Mouse (Mus musculus) forebrain, embryonic 12.5 days (tissue): Measurements from ENCODE around the gene Zfp358. TPM values are rescaled to one million over a fixed set of nuclear protein-coding genes. Genes with fewer than 3 reads are reported as not detected.
A peak's percentile ranks its signal among the peaks of the same experiment; 100 is the strongest.

Experiments used
- ATAC-seq: fragments of 200-750 bp; cut with Nextera tagmentation; 2 replicates; pipeline ENCODE4 v1.8.0; 2017; ENCODE audit warnings: moderate TSS enrichment; ENCODE audit not compliant: low FRiP score
- H3K27ac ChIP-seq: fragments of 300-500 bp; sonication (generic); 2 replicates; pipeline ENCODE4 v1.5.1; 2016; ENCODE audit warnings: mild to moderate bottlenecking
- H3K27me3 ChIP-seq: fragments of 300-500 bp; sonication (generic); 2 replicates; pipeline ENCODE4 v1.6.1; 2016; ENCODE audit warnings: mild to moderate bottlenecking
- H3K36me3 ChIP-seq: fragments of 300-500 bp; sonication (generic); replicated peaks from 2 replicates; pipeline ENCODE4 v1.6.1; 2016; ENCODE audit warnings: mild to moderate bottlenecking
- H3K4me1 ChIP-seq: fragments of 300-500 bp; sonication (generic); 2 replicates; pipeline ENCODE4 v1.6.1; 2016
- H3K4me2 ChIP-seq: fragments of 300-500 bp; sonication (generic); 2 replicates; pipeline ENCODE4 v1.6.1; 2016; ENCODE audit warnings: mild to moderate bottlenecking, moderate library complexity
- H3K4me3 ChIP-seq: fragments of 300-500 bp; sonication (generic); replicated peaks from 2 replicates; pipeline ENCODE4 v1.5.1; 2016; ENCODE audit warnings: mild to moderate bottlenecking
- H3K9ac ChIP-seq: fragments of 300-500 bp; sonication (generic); 2 replicates; pipeline ENCODE4 v1.6.1; 2016; ENCODE audit warnings: mild to moderate bottlenecking
- H3K9me3 ChIP-seq: fragments of 300-500 bp; sonication (generic); 2 replicates; pipeline ENCODE4 v1.6.1; 2016
- WGBS: fragments of 180-500 bp; shearing (Covaris S2); methylation state at CpG from one replicate; pipeline ENCODE4 v1.1.7; 2016; 5-methylcytosine and 5-hydroxymethylcytosine counted together
- polyA plus RNA-seq: library from polyadenylated mRNA; unstranded; fragments of >200 nt; fragmentation: Nextera tagmentation; extraction: Ambion mirVana; gene quantifications from 2 replicates; pipeline ENCODE4 v1.2.1, GENCODE M21; 2016

Gene Zfp358
- polyA plus RNA-seq, 1 experiment from 2014 or later: 69.3 TPM

DNA sequence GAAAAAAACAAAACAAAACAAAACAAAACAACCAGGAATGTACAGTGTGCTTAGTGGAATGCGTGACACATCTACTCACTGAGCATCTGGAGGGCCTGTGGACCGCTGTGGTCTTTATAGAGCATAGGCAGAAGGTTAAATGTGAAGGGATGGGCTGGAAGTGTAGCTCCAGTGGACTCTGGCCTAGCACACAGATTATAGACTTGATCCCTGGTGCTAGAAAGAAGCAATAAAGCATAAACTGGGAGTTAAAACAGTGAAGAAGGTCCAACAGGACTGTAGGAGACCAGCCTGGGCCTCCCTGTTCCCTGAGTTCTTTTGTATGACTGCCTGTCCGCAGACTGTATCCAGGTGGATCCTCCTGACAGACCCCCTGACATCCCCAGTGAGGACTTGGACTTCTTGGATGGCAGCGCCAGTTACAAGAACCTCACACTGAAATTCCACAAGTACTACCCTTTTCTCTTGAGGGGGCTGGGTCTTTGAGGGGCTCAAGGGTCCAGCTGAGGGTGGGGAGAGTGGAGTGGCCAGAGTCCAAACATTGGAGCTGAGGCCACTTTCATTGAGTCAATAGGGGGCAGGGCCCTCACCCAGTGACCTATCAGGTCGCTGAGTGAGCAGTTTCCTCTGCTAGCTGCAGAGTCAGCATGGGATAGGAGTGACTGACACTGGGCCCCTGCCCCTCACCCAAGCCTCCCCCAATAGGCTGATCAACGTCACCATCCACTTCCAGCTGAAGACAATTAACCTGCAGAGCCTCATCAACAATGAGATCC is 15.2 kb downstream of the Zfp358 start:
- Histone ChIP-seq H3K27me3 (no peaks in the 10 kb centered on the region), H3K9me3 (no peaks in the 10 kb centered on the region), H3K36me3 (peaks cover 74% of the 10 kb centered on the region), H3K4me1 (no peaks in the 10 kb centered on the region), H3K4me3 (no peak overlapping the region), H3K9ac (no peak overlapping the region), H3K27ac (no peak overlapping the region), H3K4me2 (no peak overlapping the region)
- 86% methylated on average over 6 of the region's 6 CpGs for WGBS
- no peak for ATAC-seq

DNA sequence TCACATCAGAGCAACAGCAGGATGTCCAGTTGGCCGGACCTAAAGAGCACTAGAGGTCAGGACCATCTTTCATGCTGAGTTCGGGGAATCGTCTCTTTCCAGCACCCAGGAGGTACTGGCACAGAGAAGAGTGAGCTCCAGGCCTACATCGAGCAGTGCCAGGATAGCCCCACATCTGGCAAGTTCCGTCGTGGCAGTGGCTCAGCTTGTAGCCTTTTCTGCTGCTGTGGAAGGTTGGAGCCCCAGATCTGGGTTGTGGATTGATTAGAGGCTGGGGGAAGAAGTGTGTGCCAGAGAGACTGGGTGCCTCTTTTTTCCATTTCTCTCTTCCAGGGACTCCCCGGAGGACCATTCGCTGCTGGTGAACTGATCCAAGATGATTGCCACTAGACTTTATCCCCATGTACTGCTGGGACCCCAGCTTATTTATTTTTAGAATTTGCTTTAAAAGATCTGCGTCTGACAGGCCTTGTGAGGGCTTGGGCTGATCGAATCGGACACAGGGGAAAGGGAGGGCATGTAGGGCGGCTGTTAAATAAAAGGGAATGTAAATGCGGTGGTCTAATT is 21.8 kb downstream of the Zfp358 start:
- H3K36me3 ChIP-seq: peaks cover 38% of the 10 kb centered on the region
- peak overlapping the region; percentile 57; the same call in 1 of the 2 replicates for H3K27ac ChIP-seq
- peaks cover 6% of the 10 kb centered on the region for H3K4me1 ChIP-seq
- H3K9ac ChIP-seq: peak overlapping the region; percentile 59; the same call in 1 of the 2 replicates
- no peaks in the 10 kb centered on the region for H3K27me3 ChIP-seq
- 39% methylated on average over 13 of the region's 13 CpGs for WGBS
- H3K9me3 ChIP-seq: no peaks in the 10 kb centered on the region
- no peak for ATAC-seq
- peak overlapping the region; percentile 50 for H3K4me3 ChIP-seq
- peak overlapping the region; percentile 96 for H3K4me2 ChIP-seq

GRCm38 (mm10) chr8:3515260-3515671 is 22.3 kb downstream of the Zfp358 start, which contains the start of gene Pnpla6:
Gene Pnpla6 (plus strand): TSS chr8:3515384.
- ATAC-seq: peak; percentile 80
- Histone ChIP-seq H3K9ac (peak within 1 kb of the TSS; percentile 59), H3K27ac (peak within 1 kb of the TSS; percentile 57), H3K4me1 (peaks cover 6% of the 10 kb centered on the region), H3K4me3 (peak within 1 kb of the TSS; percentile 50), H3K9me3 (no peaks in the 10 kb centered on the region), H3K36me3 (peaks cover 33% of the 10 kb centered on the region), H3K27me3 (no peaks in the 10 kb centered on the region), H3K4me2 (peak within 1 kb of the TSS; percentile 96)
- under 1% methylated on average over 25 of the region's 25 CpGs for WGBS

DNA sequence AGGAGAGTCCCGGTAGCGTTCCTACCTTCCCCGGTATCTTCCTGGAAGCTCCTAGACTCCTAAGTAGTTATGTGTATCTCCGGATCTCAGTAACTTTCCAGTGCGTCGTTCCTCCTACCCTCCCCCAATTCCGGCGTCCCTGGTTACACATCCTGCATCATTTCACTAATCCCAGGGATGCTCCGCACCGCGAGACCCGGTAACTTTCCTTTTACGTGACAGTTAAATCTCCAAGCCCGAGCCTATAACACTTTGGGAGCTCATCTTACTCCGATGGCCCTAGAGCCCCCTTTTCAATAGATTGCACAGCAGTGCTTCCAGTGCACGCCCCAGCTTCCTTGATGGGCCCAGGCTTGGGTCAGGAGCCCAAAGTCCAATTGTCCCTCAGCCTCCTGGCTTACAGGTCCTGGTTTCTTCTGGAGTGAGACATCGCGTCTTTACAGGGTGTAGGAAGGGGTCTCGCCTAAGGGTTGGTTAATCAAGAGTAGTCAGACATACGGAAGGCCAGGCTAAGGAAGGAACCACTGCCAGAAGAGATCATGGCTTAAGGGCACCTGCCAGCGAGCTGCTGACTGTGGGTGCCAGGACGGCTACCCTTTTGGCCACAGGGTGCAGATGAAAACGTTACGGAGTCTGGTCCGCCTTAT is 23.0 kb downstream of the Zfp358 start:
- Histone ChIP-seq H3K4me2 (peak overlapping the region; percentile 96), H3K9me3 (no peaks in the 10 kb centered on the region), H3K36me3 (peaks cover 27% of the 10 kb centered on the region), H3K27ac (peak overlapping the region; percentile 57), H3K4me3 (peak overlapping the region; percentile 50), H3K27me3 (no peaks in the 10 kb centered on the region), H3K9ac (peak overlapping the region; percentile 59), H3K4me1 (peaks cover 6% of the 10 kb centered on the region)
- WGBS: under 1% methylated on average over 25 of the region's 25 CpGs
- ATAC-seq: peak; percentile 40

GRCm38 (mm10) chr8:3516450-3517116 is 23.6 kb downstream of the Zfp358 start:
- peak overlapping the region; percentile 96 for H3K4me2 ChIP-seq
- peak; percentile 90 for ATAC-seq
- peak overlapping the region; percentile 57 for H3K27ac ChIP-seq

DNA sequence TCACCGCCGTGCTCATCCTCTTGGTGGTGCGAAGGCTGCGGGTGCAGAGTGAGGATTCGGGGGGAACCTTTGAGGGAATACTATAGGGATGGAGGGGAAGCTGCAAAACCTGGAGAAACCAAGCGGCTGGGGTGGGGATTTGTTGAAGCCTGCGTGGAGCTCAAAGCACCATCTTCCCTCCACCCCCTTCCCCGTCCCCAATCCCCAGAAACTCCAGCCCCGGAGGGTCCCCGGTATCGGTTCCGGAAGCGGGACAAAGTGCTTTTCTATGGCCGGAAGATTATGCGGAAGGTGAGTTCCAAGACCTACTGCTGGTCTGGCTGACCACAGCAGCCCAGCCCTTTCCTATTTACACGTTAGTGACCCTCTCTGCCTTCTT is 24.2 kb downstream of the Zfp358 start:
- H3K9ac ChIP-seq: peak overlapping the region; percentile 42; the same call in 1 of the 2 replicates
- peaks cover 6% of the 10 kb centered on the region for H3K4me1 ChIP-seq
- no peaks in the 10 kb centered on the region for H3K9me3 ChIP-seq
- no peak overlapping the region for H3K27ac ChIP-seq
- H3K4me2 ChIP-seq: peak overlapping the region; percentile 96
- 7% methylated on average over 15 of the region's 16 CpGs for WGBS
- H3K27me3 ChIP-seq: no peaks in the 10 kb centered on the region
- ATAC-seq: no peak
- H3K4me3 ChIP-seq: peak overlapping the region; percentile 50
- peaks cover 24% of the 10 kb centered on the region for H3K36me3 ChIP-seq

More at GRCm38 (mm10) chr8:3516450-3517116, 23.6 kb downstream of the Zfp358 start:
- Histone ChIP-seq H3K9me3 (no peaks in the 10 kb centered on the region), H3K36me3 (peaks cover 28% of the 10 kb centered on the region), H3K4me3 (peak overlapping the region; percentile 50), H3K27me3 (no peaks in the 10 kb centered on the region), H3K9ac (peak overlapping the region; percentile 59), H3K4me1 (peaks cover 6% of the 10 kb centered on the region)
- 2% methylated on average over 36 of the region's 36 CpGs for WGBS

DNA sequence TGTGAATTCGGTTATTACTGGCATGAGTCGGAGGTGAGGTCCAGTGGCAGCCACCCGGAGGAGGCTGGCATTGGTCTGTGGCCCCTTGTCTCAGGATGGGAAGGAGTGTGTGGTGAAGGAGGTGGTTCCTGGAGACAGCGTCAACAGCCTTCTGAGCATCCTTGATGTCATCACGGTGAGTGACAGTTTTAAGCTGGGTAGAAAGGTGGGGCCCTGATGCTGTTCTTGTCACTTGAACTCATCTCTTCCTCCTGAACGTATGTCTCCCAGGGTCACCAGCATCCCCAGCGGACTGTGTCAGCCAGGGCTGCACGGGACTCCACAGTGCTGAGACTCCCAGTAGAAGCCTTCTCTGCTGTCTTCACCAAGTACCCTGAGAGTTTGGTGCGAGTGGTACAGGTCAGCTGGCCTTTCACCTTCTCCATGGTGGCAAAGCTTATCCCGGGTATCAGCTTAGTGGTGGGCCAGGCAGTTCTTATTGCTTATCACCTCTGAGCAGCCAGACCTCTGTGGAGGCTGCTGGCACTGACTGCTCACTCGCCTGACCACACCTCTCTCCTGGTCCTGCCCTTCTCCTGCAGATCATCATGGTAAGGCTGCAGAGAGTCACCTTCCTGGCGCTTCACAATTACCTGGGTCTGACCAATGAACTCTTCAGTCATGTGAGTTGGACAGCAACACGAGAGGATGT is 29.2 kb downstream of the Zfp358 start:
- H3K36me3 ChIP-seq: peaks cover 39% of the 10 kb centered on the region
- H3K4me2 ChIP-seq: no peak overlapping the region
- 93% methylated on average over 13 of the region's 13 CpGs for WGBS
- no peak for ATAC-seq
- H3K9me3 ChIP-seq: no peaks in the 10 kb centered on the region
- no peak overlapping the region for H3K4me3 ChIP-seq
- no peak overlapping the region for H3K9ac ChIP-seq
- no peak overlapping the region for H3K27ac ChIP-seq
- H3K4me1 ChIP-seq: no peaks in the 10 kb centered on the region
- H3K27me3 ChIP-seq: no peaks in the 10 kb centered on the region

- Histone ChIP-seq H3K27ac (no peak overlapping the region), H3K4me1 (no peaks in the 10 kb centered on the region), H3K9me3 (no peaks in the 10 kb centered on the region), H3K27me3 (no peaks in the 10 kb centered on the region), H3K9ac (no peak overlapping the region), H3K4me2 (no peak overlapping the region), H3K36me3 (peaks cover 32% of the 10 kb centered on the region), H3K4me3 (no peak overlapping the region)
- 88% methylated on average over 5 of the region's 5 CpGs for WGBS
- no peak for ATAC-seq
Measured at GRCm38 (mm10) chr8:3530816-3531215, 37.9 kb downstream of the Zfp358 start.

DNA sequence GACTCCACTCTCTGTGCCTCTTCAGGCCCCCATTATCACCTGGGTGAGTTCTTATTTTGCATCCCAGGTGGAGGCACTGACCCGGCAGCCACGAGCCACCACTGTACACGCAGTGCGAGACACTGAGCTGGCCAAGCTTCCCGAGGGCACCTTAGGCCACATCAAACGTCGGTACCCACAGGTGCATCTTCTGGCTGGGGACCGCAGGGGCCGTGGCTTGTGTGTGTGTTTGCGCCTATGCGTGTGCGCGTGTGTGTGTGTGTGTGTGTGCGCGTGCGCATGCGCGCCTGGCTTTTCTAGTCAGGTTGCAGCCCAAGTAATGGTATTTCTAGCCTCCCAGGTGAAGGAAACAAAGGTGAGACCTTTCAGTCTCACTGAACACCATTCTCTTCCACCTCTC is 39.0 kb downstream of the Zfp358 start:
- ATAC-seq: no peak
- H3K27me3 ChIP-seq: no peaks in the 10 kb centered on the region
- no peak overlapping the region for H3K27ac ChIP-seq
- peaks cover 30% of the 10 kb centered on the region for H3K36me3 ChIP-seq
- no peak overlapping the region for H3K9ac ChIP-seq
- 94% methylated on average over 18 of the region's 18 CpGs for WGBS
- H3K4me1 ChIP-seq: no peaks in the 10 kb centered on the region
- no peaks in the 10 kb centered on the region for H3K9me3 ChIP-seq
- H3K4me2 ChIP-seq: no peak overlapping the region
- H3K4me3 ChIP-seq: no peak overlapping the region

GRCm38 (mm10) chr8:3536053-3536841 is 43.3 kb downstream of the Zfp358 start:
- no peaks in the 10 kb centered on the region for H3K4me1 ChIP-seq
- H3K4me3 ChIP-seq: no peak overlapping the region
- no peaks in the 10 kb centered on the region for H3K9me3 ChIP-seq
- no peak overlapping the region for H3K27ac ChIP-seq
- H3K4me2 ChIP-seq: no peak overlapping the region
- WGBS: 60% methylated on average over 15 of the region's 15 CpGs
- H3K36me3 ChIP-seq: peaks cover 51% of the 10 kb centered on the region
- H3K9ac ChIP-seq: no peak overlapping the region
- ATAC-seq: no peak
- no peaks in the 10 kb centered on the region for H3K27me3 ChIP-seq

- WGBS: 90% methylated on average over 9 of the region's 9 CpGs
- Histone ChIP-seq H3K4me3 (no peak overlapping the region), H3K36me3 (peaks cover 48% of the 10 kb centered on the region), H3K27ac (no peak overlapping the region), H3K9me3 (no peaks in the 10 kb centered on the region), H3K27me3 (no peaks in the 10 kb centered on the region), H3K4me1 (no peaks in the 10 kb centered on the region), H3K4me2 (no peak overlapping the region), H3K9ac (no peak overlapping the region)
- ATAC-seq: no peak
Measured at GRCm38 (mm10) chr8:3536940-3537339, 44.0 kb downstream of the Zfp358 start.
